Mouse (Mus musculus) neural tube, embryonic 12.5 days (tissue): ENCODE measurements around the gene Dnajc4. TPM values are rescaled to one million over a fixed set of nuclear protein-coding genes. Genes with fewer than 3 reads are reported as not detected.

Experiments
- ATAC-seq: fragments of 200-750 bp; cut with Nextera tagmentation; 2 replicates; pipeline ENCODE4 v1.8.0; 2017; ENCODE audit warnings: low read depth, mild to moderate bottlenecking, moderate TSS enrichment, moderate library complexity; ENCODE audit not compliant: low FRiP score
- H3K27ac ChIP-seq: fragments of 300-500 bp; sonication (generic); 2 replicates; pipeline ENCODE4 v1.5.1; 2016
- H3K27me3 ChIP-seq: fragments of 300-500 bp; sonication (generic); replicated peaks from 2 replicates; pipeline ENCODE4 v1.6.1; 2016; ENCODE audit warnings: mild to moderate bottlenecking
- H3K36me3 ChIP-seq: fragments of 300-500 bp; sonication (generic); 2 replicates; pipeline ENCODE4 v1.6.1; 2016; ENCODE audit warnings: mild to moderate bottlenecking
- H3K4me1 ChIP-seq: fragments of 300-500 bp; sonication (generic); 2 replicates; pipeline ENCODE4 v1.6.1; 2016
- H3K4me2 ChIP-seq: fragments of 300-500 bp; sonication (generic); replicated peaks from 2 replicates; pipeline ENCODE4 v1.6.1; 2016; ENCODE audit warnings: mild to moderate bottlenecking
- H3K4me3 ChIP-seq: fragments of 300-500 bp; sonication (generic); 2 replicates; pipeline ENCODE4 v1.5.1; 2016
- H3K9ac ChIP-seq: fragments of 300-500 bp; sonication (generic); 2 replicates; pipeline ENCODE4 v1.6.1; 2016; ENCODE audit warnings: mild to moderate bottlenecking
- H3K9me3 ChIP-seq: fragments of 300-500 bp; sonication (generic); 2 replicates; pipeline ENCODE4 v1.6.1; 2016; ENCODE audit warnings: mild to moderate bottlenecking
- WGBS: fragments of 180-500 bp; shearing (Covaris S2); methylation state at CpG from one replicate; pipeline ENCODE4 v1.1.7; 2016; 5-methylcytosine and 5-hydroxymethylcytosine counted together
- polyA plus RNA-seq: library from polyadenylated mRNA; unstranded; fragments of >200 nt; fragmentation: Nextera tagmentation; extraction: Ambion mirVana; gene quantifications from 2 replicates; pipeline ENCODE4 v1.2.1, GENCODE M21; 2016

Dnajc4 gene
- polyA plus RNA-seq, 1 experiment from 2014 or later, result 22.0 TPM

- WGBS, result 14% methylated on average over 11 of the region's 11 CpGs
- no peak for ATAC-seq
- H3K4me1 ChIP-seq, result peaks cover 49% of the 10 kb centered on the region
- peaks cover 35% of the 10 kb centered on the region for H3K36me3 ChIP-seq
- peak overlapping the region; percentile 69 for H3K4me3 ChIP-seq
- H3K9me3 ChIP-seq, result no peaks in the 10 kb centered on the region
- peak overlapping the region; percentile 77 for H3K4me2 ChIP-seq
- peak overlapping the region; percentile 81 for H3K9ac ChIP-seq
- H3K27ac ChIP-seq, result peak overlapping the region; percentile 75; the same call in 1 of the 2 replicates
- H3K27me3 ChIP-seq, result no peaks in the 10 kb centered on the region
These were observed 13.3 kb downstream of the Dnajc4 start for GRCm38 (mm10) chr19:6979001-6979479.

GRCm38 (mm10) chr19:6978639-6978974, 13.8 kb downstream of the Dnajc4 start:
- WGBS, result 57% methylated on average over 3 of the region's 3 CpGs
- no peak for ATAC-seq
- Histone ChIP-seq H3K9ac (peak overlapping the region; percentile 81), H3K36me3 (peaks cover 31% of the 10 kb centered on the region), H3K9me3 (no peaks in the 10 kb centered on the region), H3K4me2 (peak overlapping the region; percentile 77), H3K27ac (0 out of 2 replicates have a peak overlapping the region, but pooled peaks have one; percentile 75), H3K27me3 (no peaks in the 10 kb centered on the region), H3K4me3 (peak overlapping the region; percentile 69), H3K4me1 (peaks cover 53% of the 10 kb centered on the region)

- Histone ChIP-seq H3K27me3 (no peaks in the 10 kb centered on the region), H3K4me2 (peak overlapping the region; percentile 77), H3K4me1 (peaks cover 57% of the 10 kb centered on the region), H3K4me3 (peak overlapping the region; percentile 5; the same call in 1 of the 2 replicates), H3K9me3 (no peaks in the 10 kb centered on the region), H3K36me3 (peaks cover 27% of the 10 kb centered on the region), H3K9ac (peak overlapping the region; percentile 40; the same call in 1 of the 2 replicates), H3K27ac (no peak overlapping the region)
- ATAC-seq, result no peak
- 83% methylated on average over 13 of the region's 13 CpGs for WGBS
These were observed 14.4 kb downstream of the Dnajc4 start for GRCm38 (mm10) chr19:6977759-6978638.

GRCm38 (mm10) chr19:6975537-6976521, 16.5 kb downstream of the Dnajc4 start, which contains the start of gene Plcb3:
Gene Plcb3, minus strand, starts transcription at chr19:6976470.
- Histone ChIP-seq H3K4me3 (peak within 1 kb of the TSS; percentile 67), H3K9me3 (no peaks in the 10 kb centered on the region), H3K27ac (peak within 1 kb of the TSS; percentile 81), H3K4me1 (peaks cover 56% of the 10 kb centered on the region), H3K9ac (peak within 1 kb of the TSS; percentile 89), H3K27me3 (no peaks in the 10 kb centered on the region), H3K36me3 (peaks cover 19% of the 10 kb centered on the region), H3K4me2 (peak within 1 kb of the TSS; percentile 76)
- ATAC-seq, result peak; percentile 19; the same call in 1 of the 2 replicates
- WGBS, result under 1% methylated on average over 16 of the region's 16 CpGs

GRCm38 (mm10) chr19:6974211-6975205, 17.9 kb downstream of the Dnajc4 start, which contains the start of gene Ppp1r14b:
Gene Ppp1r14b, plus strand, starts transcription at chr19:6974968.
- Histone ChIP-seq H3K9ac (peak within 1 kb of the TSS; percentile 89), H3K4me2 (peak within 1 kb of the TSS; percentile 76), H3K9me3 (no peaks in the 10 kb centered on the region), H3K27me3 (peaks cover 3% of the 10 kb centered on the region; the same call in 1 of the 2 replicates), H3K36me3 (peaks cover 19% of the 10 kb centered on the region), H3K4me1 (peaks cover 62% of the 10 kb centered on the region), H3K4me3 (peak within 1 kb of the TSS; percentile 67), H3K27ac (peak within 1 kb of the TSS; percentile 84)
- under 1% methylated on average over 70 of the region's 84 CpGs for WGBS
- ATAC-seq, result peak; percentile 61

- 30% methylated on average over 12 of the region's 12 CpGs for WGBS
- Histone ChIP-seq H3K36me3 (peaks cover 19% of the 10 kb centered on the region), H3K4me1 (peaks cover 60% of the 10 kb centered on the region)
These were observed 18.7 kb downstream of the Dnajc4 start for GRCm38 (mm10) chr19:6973581-6974190.

GRCm38 (mm10) chr19:6972247-6972917, 20.0 kb downstream of the Dnajc4 start:
- H3K4me2 ChIP-seq, result no peak overlapping the region

More at GRCm38 (mm10) chr19:6973581-6974190, 18.7 kb downstream of the Dnajc4 start:
- peak overlapping the region; percentile 67 for H3K4me3 ChIP-seq
- no peak overlapping the region for H3K27ac ChIP-seq
- ATAC-seq, result no peak
- peak overlapping the region; percentile 89 for H3K9ac ChIP-seq
- H3K4me2 ChIP-seq, result peak overlapping the region; percentile 76
- H3K9me3 ChIP-seq, result no peaks in the 10 kb centered on the region
- peaks cover 9% of the 10 kb centered on the region for H3K27me3 ChIP-seq

GRCm38 (mm10) chr19:6971644-6972043, 20.7 kb downstream of the Dnajc4 start:
- peaks cover 15% of the 10 kb centered on the region for H3K27me3 ChIP-seq
- no peak overlapping the region for H3K27ac ChIP-seq
- H3K9me3 ChIP-seq, result no peaks in the 10 kb centered on the region
- ATAC-seq, result no peak
- 0 out of 2 replicates have a peak overlapping the region, but pooled peaks have one; percentile 21 for H3K9ac ChIP-seq
- 22% methylated on average over 6 of the region's 6 CpGs for whole genome bisulfite sequencing
- 0 out of 2 replicates have a peak overlapping the region, but pooled peaks have one; percentile 7 for H3K4me2 ChIP-seq
- no peak overlapping the region for H3K4me3 ChIP-seq
- peaks cover 48% of the 10 kb centered on the region for H3K4me1 ChIP-seq
- H3K36me3 ChIP-seq, result 0 out of 2 replicates have a peak, but pooled peaks cover under 1% of the 10 kb centered on the region

More at GRCm38 (mm10) chr19:6972247-6972917, 20.0 kb downstream of the Dnajc4 start:
- peaks cover 15% of the 10 kb centered on the region for H3K27me3 ChIP-seq
- H3K27ac ChIP-seq, result no peak overlapping the region
- H3K9me3 ChIP-seq, result no peaks in the 10 kb centered on the region
- WGBS, result 86% methylated on average over 13 of the region's 13 CpGs
- peaks cover 6% of the 10 kb centered on the region for H3K36me3 ChIP-seq
- no peak overlapping the region for H3K9ac ChIP-seq
- no peak overlapping the region for H3K4me3 ChIP-seq
- peaks cover 54% of the 10 kb centered on the region for H3K4me1 ChIP-seq
- no peak for ATAC-seq

GRCm38 (mm10) chr19:6970460-6971085, 21.8 kb downstream of the Dnajc4 start:
- 20% methylated on average over 11 of the region's 11 CpGs for WGBS

More at GRCm38 (mm10) chr19:6970460-6971085, 21.8 kb downstream of the Dnajc4 start:
- peak overlapping the region; percentile 62 for H3K4me2 ChIP-seq
- H3K9me3 ChIP-seq, result no peaks in the 10 kb centered on the region
- H3K9ac ChIP-seq, result no peak overlapping the region
- no peak for ATAC-seq
- peaks cover 15% of the 10 kb centered on the region for H3K27me3 ChIP-seq
- H3K4me3 ChIP-seq, result peak overlapping the region; percentile 48; the same call in 1 of the 2 replicates
- H3K27ac ChIP-seq, result no peak overlapping the region
- H3K36me3 ChIP-seq, result no peaks in the 10 kb centered on the region
- H3K4me1 ChIP-seq, result peaks cover 38% of the 10 kb centered on the region
